Mouse (Mus musculus) midbrain, embryonic 11.5 days (tissue): Measurements from ENCODE around the gene Avil. TPM values are rescaled to one million over a fixed set of nuclear protein-coding genes. Genes with fewer than 3 reads are reported as not detected.

ENCODE experiments used
- ATAC-seq: fragments of 200-750 bp; cut with Nextera tagmentation; 2 replicates; pipeline ENCODE4 v1.8.0; 2017; ENCODE audit warnings: moderate TSS enrichment, moderate library complexity; ENCODE audit not compliant: low FRiP score
- DNase-seq: peaks from one replicate; pipeline ENCODE4 v3.0.0; 2015; ENCODE audit warnings: low spot score; ENCODE audit errors: missing footprints
- H3K27ac ChIP-seq: fragments of 300-500 bp; sonication (generic); 2 replicates; pipeline ENCODE4 v1.5.1; 2014; ENCODE audit warnings: low read depth, low read length
- H3K27me3 ChIP-seq: fragments of 300-500 bp; sonication (generic); 2 replicates; pipeline ENCODE4 v1.6.1; 2014; ENCODE audit warnings: mild to moderate bottlenecking, low read length, moderate library complexity, mixed read lengths; ENCODE audit not compliant: control insufficient read depth, insufficient read depth
- H3K36me3 ChIP-seq: fragments of 300-500 bp; sonication (generic); 2 replicates; pipeline ENCODE4 v1.6.1; 2014; ENCODE audit warnings: mild to moderate bottlenecking, low read length, moderate library complexity, mixed read lengths; ENCODE audit not compliant: control insufficient read depth, insufficient read depth
- H3K4me1 ChIP-seq: fragments of 300-500 bp; sonication (generic); 2 replicates; pipeline ENCODE4 v1.6.1; 2014; ENCODE audit warnings: low read length; ENCODE audit not compliant: control insufficient read depth, insufficient read depth
- H3K4me2 ChIP-seq: fragments of 300-500 bp; sonication (generic); 2 replicates; pipeline ENCODE4 v1.6.1; 2014; ENCODE audit warnings: mild to moderate bottlenecking, moderate library complexity
- H3K4me3 ChIP-seq: fragments of 300-500 bp; sonication (generic); 2 replicates; pipeline ENCODE4 v1.5.1; 2014; ENCODE audit warnings: low read depth, low read length
- H3K9ac ChIP-seq: fragments of 300-500 bp; sonication (generic); 2 replicates; pipeline ENCODE4 v1.6.1; 2014; ENCODE audit warnings: low read length
- H3K9me3 ChIP-seq: fragments of 300-500 bp; sonication (generic); 2 replicates; pipeline ENCODE4 v1.6.1; 2016; ENCODE audit warnings: low read length; ENCODE audit not compliant: control insufficient read depth
- WGBS: fragments of 180-500 bp; shearing (Covaris S2); extraction: QIAGEN DNeasy Blood & Tissue Kit; methylation state at CpG from one replicate; pipeline ENCODE4 v1.1.7; 2014; 5-methylcytosine and 5-hydroxymethylcytosine counted together
- polyA plus RNA-seq: library from polyadenylated mRNA; unstranded; fragments of >200 nt; fragmentation: Nextera tagmentation; extraction: Ambion mirVana; gene quantifications from 2 replicates; pipeline ENCODE4 v1.2.1, GENCODE M21; 2014

The Avil gene
- polyA plus RNA-seq, 1 experiment from 2014 or later: 1.6 TPM

DNA sequence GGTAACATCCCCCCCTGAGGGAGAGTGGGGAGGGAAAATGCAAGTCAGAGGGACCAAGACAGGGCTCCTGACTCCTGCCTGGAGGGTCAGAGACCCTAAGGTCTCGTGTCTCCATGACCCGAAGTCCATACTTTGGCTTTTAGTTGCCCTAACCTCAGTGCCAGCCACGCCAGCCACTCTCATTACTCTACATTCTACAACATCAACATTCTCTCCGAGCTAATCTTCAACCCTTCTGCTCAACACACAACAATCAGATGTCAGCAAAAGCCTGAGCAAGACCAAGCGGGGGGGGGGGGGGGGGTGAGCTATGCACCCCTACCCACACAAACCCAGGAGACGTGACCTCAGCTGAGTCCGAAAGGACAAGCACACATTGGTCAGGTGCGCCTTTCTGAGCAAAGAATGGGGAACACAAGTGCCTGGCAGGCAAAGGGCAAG, 32.8 kb downstream of the Avil start:
- DNase-seq: peak; percentile 57
- 81% methylated on average over 8 of the region's 8 CpGs for WGBS
- H3K4me2 ChIP-seq: no peak overlapping the region
- H3K4me3 ChIP-seq: no peak overlapping the region
- H3K9ac ChIP-seq: no peak overlapping the region
- peaks cover 4% of the 10 kb centered on the region; the same call in 1 of the 2 replicates for H3K4me1 ChIP-seq
- H3K36me3 ChIP-seq: peaks cover 2% of the 10 kb centered on the region
- ATAC-seq: no peak
- no peak overlapping the region for H3K27ac ChIP-seq
- H3K9me3 ChIP-seq: no peaks in the 10 kb centered on the region
- H3K27me3 ChIP-seq: no peaks in the 10 kb centered on the region

DNA sequence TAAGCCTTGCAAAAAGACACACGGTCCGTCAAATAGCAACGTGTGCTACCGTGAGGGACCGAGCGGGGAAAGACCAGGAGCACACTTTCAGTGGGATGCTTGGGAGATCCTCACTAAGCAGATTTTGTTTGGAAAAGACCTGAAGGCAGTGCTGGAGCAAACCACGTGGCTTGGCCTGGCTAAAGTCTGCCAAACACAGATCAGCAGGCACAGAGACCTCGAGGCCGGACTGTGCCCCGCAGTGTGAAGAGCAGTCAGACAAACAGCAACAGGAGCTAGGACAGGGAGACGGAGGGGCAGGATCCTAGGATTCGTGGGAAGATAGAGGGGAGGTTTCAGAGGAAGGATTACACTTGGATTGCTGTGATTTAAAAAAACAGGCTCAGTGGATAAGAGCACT, 35.8 kb downstream of the Avil start:
- DNase-seq (no peak), ATAC-seq (no peak)
- no peak overlapping the region for H3K27ac ChIP-seq
- H3K4me2 ChIP-seq: no peak overlapping the region
- no peaks in the 10 kb centered on the region for H3K36me3 ChIP-seq
- H3K27me3 ChIP-seq: no peaks in the 10 kb centered on the region
- WGBS: 82% methylated on average over 12 of the region's 12 CpGs
- H3K4me1 ChIP-seq: no peaks in the 10 kb centered on the region
- H3K9ac ChIP-seq: no peak overlapping the region
- no peak overlapping the region for H3K4me3 ChIP-seq
- H3K9me3 ChIP-seq: no peaks in the 10 kb centered on the region

DNA sequence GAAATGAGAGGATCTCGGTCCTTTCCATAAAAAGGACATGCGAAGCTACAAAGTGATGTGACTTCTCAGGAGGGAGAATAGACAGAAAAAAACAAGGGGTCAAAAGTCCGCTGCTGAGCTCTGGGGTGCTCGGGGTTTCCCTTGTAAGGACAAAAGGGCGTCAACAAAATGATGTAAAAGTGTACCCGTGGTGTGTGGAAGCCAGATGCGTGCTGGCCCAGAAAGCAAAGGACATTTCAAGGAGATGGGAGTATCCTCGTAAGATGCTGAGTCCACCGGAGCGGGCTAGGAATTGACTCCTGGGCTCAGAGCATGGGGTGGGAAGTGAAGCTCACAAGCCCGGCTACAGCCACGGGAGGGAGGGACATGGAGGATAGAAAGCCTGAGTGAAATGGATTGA, 37.1 kb downstream of the Avil start:
- Histone ChIP-seq H3K27me3 (no peaks in the 10 kb centered on the region), H3K4me3 (no peak overlapping the region), H3K4me1 (peaks cover 5% of the 10 kb centered on the region), H3K36me3 (no peaks in the 10 kb centered on the region), H3K4me2 (no peak overlapping the region), H3K9me3 (no peaks in the 10 kb centered on the region), H3K9ac (no peak overlapping the region), H3K27ac (no peak overlapping the region)
- no peak for ATAC-seq
- WGBS: 79% methylated on average over 12 of the region's 12 CpGs
- DNase-seq: peak; percentile 8

GRCm38 (mm10) chr10:127040569-127041214, 40.2 kb downstream of the Avil start:
- under 1% methylated on average over 20 of the region's 20 CpGs for WGBS
- ATAC-seq: 0 out of 2 replicates have a peak, but pooled peaks have one; percentile 2
- H3K27ac ChIP-seq: no peak overlapping the region

GRCm38 (mm10) chr10:127041274-127041766, 40.8 kb downstream of the Avil start, which contains the start of the genes Mettl1 and Eef1akmt3:
Gene Mettl1 (plus strand): TSS chr10:127041414.
Gene Eef1akmt3 (minus strand): TSS chr10:127041513.
- peak; percentile 80 for ATAC-seq

More at GRCm38 (mm10) chr10:127040569-127041214, 40.2 kb downstream of the Avil start:
- DNase-seq: no peak
- peaks cover 6% of the 10 kb centered on the region for H3K4me1 ChIP-seq
- no peaks in the 10 kb centered on the region for H3K36me3 ChIP-seq
- peak overlapping the region; percentile 82 for H3K4me3 ChIP-seq
- H3K4me2 ChIP-seq: peak overlapping the region; percentile 99
- peak overlapping the region; percentile 71 for H3K9ac ChIP-seq
- H3K27me3 ChIP-seq: no peaks in the 10 kb centered on the region
- H3K9me3 ChIP-seq: no peaks in the 10 kb centered on the region

DNA sequence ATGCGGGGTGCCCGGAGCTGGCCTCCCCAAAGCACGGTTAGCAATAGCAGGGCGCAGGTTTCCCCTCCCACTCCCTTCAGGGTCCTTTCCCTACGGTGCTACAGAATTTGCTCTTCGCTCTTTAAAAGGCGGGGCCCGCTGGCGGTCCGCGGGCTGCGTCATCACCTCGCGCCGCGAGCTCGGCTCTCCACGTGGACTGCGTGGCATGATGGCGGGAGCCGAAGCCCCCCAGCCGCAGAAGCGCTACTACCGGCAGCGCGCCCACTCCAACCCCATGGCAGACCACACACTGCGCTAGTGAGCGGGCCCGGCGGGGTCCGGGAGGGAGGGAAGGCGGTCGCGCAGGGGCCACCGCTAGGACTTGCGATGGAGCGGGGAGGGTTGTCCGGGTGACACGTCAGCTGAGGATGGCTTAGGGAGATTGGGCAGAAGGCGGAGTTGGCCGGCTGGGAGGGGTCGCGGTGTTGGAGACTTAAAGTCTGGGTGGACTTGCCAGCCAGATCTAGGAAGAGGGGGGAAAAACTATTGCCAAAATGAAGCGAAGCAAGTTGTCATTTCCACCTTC, 41.3 kb downstream of the Avil start:
- peak overlapping the region; percentile 82 for H3K4me3 ChIP-seq
- H3K36me3 ChIP-seq: no peaks in the 10 kb centered on the region
- under 1% methylated on average over 44 of the region's 44 CpGs for WGBS
- H3K4me2 ChIP-seq: peak overlapping the region; percentile 99
- H3K9ac ChIP-seq: peak overlapping the region; percentile 71
- no peaks in the 10 kb centered on the region for H3K27me3 ChIP-seq
- DNase-seq: peak; percentile 100
- no peak overlapping the region for H3K27ac ChIP-seq
- no peaks in the 10 kb centered on the region for H3K9me3 ChIP-seq
- H3K4me1 ChIP-seq: peaks cover 6% of the 10 kb centered on the region
- ATAC-seq: peak; percentile 89

More at GRCm38 (mm10) chr10:127041274-127041766, 40.8 kb downstream of the Avil start, which contains the start of the genes Mettl1 and Eef1akmt3:
- DNase-seq: no peak
- H3K4me2 ChIP-seq: peak within 1 kb of the TSS; percentile 99
- peak within 1 kb of the TSS; percentile 71 for H3K9ac ChIP-seq
- peak within 1 kb of the TSS; percentile 82 for H3K4me3 ChIP-seq
- H3K36me3 ChIP-seq: no peaks in the 10 kb centered on the region
- H3K27ac ChIP-seq: no peak within 1 kb of the TSS
- H3K4me1 ChIP-seq: peaks cover 6% of the 10 kb centered on the region
- H3K9me3 ChIP-seq: no peaks in the 10 kb centered on the region
- no peaks in the 10 kb centered on the region for H3K27me3 ChIP-seq
- under 1% methylated on average over 28 of the region's 28 CpGs for WGBS

DNA sequence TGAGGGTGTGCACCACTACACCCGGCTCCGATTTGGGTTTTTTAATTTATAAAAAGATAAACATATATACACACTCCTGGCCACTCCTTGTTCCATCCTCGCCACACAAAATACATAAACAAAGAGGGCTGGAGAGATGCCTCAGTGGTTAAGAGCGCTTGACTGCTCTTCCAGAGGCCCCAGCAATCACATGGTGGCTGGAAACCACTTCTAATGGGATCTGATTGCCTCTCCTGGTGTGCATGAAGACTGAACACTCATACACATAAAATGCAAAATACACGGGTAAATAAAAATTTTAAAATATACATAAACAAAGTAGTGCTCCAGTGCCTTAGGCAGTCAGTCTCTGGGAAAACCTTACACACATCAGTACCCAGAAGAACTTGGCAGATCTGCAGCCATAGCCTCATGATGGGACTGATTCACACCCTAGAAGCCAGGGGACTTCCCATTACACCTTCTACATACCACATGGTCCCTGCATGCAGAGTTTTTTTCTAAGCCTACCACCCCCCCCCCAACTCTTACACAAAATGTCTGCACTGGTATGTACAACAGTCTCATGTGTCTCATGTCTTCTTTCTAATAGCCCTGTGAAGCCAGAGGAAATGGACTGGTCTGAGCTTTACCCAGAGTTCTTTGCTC, 42.1 kb downstream of the Avil start:
- Histone ChIP-seq H3K4me3 (peak overlapping the region; percentile 82), H3K27ac (no peak overlapping the region), H3K4me1 (peaks cover 6% of the 10 kb centered on the region), H3K27me3 (peaks cover under 1% of the 10 kb centered on the region), H3K4me2 (peak overlapping the region; percentile 99), H3K36me3 (no peaks in the 10 kb centered on the region), H3K9ac (peak overlapping the region; percentile 71), H3K9me3 (no peaks in the 10 kb centered on the region)
- ATAC-seq (no peak), DNase-seq (peak; percentile 83)
- 24% methylated on average over 5 of the region's 5 CpGs for WGBS

DNA sequence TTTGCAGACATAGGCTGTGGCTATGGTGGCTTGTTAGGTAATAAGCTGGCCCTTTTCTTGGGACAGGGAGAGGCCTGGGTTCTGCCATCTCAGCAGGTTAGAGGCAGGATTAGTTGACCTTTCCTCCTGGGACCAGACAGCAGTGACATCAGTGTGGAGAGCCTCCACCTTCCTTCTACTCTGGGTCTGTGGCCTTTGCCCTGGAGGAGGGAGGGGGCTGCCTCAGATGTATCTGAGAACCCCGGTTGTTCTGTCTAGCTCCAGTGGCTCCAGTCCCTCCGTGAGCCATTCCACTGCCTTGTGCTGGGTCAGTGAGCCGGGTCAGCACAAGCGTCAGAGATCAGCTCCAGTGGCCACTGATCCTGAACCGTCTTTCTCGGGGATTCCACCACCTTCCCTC, 42.7 kb downstream of the Avil start:
- DNase-seq (peak; percentile 81), ATAC-seq (no peak)
- no peak overlapping the region for H3K9ac ChIP-seq
- H3K36me3 ChIP-seq: no peaks in the 10 kb centered on the region
- WGBS: 55% methylated on average over 6 of the region's 6 CpGs
- no peak overlapping the region for H3K4me3 ChIP-seq
- H3K4me1 ChIP-seq: peaks cover 6% of the 10 kb centered on the region
- peaks cover 7% of the 10 kb centered on the region for H3K27me3 ChIP-seq
- no peaks in the 10 kb centered on the region for H3K9me3 ChIP-seq
- H3K27ac ChIP-seq: no peak overlapping the region
- no peak overlapping the region for H3K4me2 ChIP-seq
